Mouse (Mus musculus) embryonic facial prominence, embryonic 11.5 days (tissue): ENCODE measurements around the gene Gm20388. TPM values are rescaled to one million over a fixed set of nuclear protein-coding genes. Genes with fewer than 3 reads are reported as not detected.
A peak's percentile ranks its signal among the peaks of the same experiment; 100 is the strongest.

Experiments used
- ATAC-seq: fragments of 200-750 bp; cut with Nextera tagmentation; replicated peaks from 2 replicates; pipeline ENCODE4 v1.8.0; 2017; ENCODE audit warnings: low read depth; ENCODE audit not compliant: insufficient number of reproducible peaks, low FRiP score, low TSS enrichment
- DNase-seq: peaks from one replicate; pipeline ENCODE4 v3.0.0-alpha.2; 2015; ENCODE audit warnings: low spot score
- H3K27ac ChIP-seq: fragments of 300-500 bp; sonication (generic); replicated peaks from 2 replicates; pipeline ENCODE4 v1.5.1; 2014; ENCODE audit warnings: mild to moderate bottlenecking, low read depth, low read length, control low read depth
- H3K27me3 ChIP-seq: fragments of 300-500 bp; sonication (generic); 2 replicates; pipeline ENCODE4 v1.6.1; 2014; ENCODE audit warnings: mild to moderate bottlenecking, low read length, moderate library complexity, mixed read lengths; ENCODE audit not compliant: control insufficient read depth, insufficient read depth
- H3K36me3 ChIP-seq: fragments of 300-500 bp; sonication (generic); replicated peaks from 2 replicates; pipeline ENCODE4 v1.6.1; 2014; ENCODE audit warnings: low read depth, mild to moderate bottlenecking, low read length, moderate library complexity, mixed read lengths; ENCODE audit not compliant: control insufficient read depth, insufficient read depth
- H3K4me1 ChIP-seq: fragments of 300-500 bp; sonication (generic); 2 replicates; pipeline ENCODE4 v1.6.1; 2014; ENCODE audit warnings: low read length, mixed read lengths; ENCODE audit not compliant: control insufficient read depth, insufficient read depth
- H3K4me2 ChIP-seq: fragments of 300-500 bp; sonication (generic); 2 replicates; pipeline ENCODE4 v1.6.1; 2014; ENCODE audit warnings: low read depth, mild to moderate bottlenecking, control low read depth, low read length, moderate library complexity
- H3K4me3 ChIP-seq: fragments of 300-500 bp; sonication (generic); 2 replicates; pipeline ENCODE4 v1.5.1; 2014; ENCODE audit warnings: low read depth, low read length, control low read depth
- H3K9ac ChIP-seq: fragments of 300-500 bp; sonication (generic); replicated peaks from 2 replicates; pipeline ENCODE4 v1.6.1; 2014; ENCODE audit warnings: mild to moderate bottlenecking, control low read depth, low read length
- H3K9me3 ChIP-seq: fragments of 300-500 bp; sonication (generic); replicated peaks from 2 replicates; pipeline ENCODE4 v1.6.1; 2016; ENCODE audit warnings: mild to moderate bottlenecking, low read length, inconsistent platforms, mixed read lengths; ENCODE audit not compliant: control insufficient read depth
- WGBS: fragments of 180-500 bp; shearing (Covaris S2); extraction: QIAGEN DNeasy Blood & Tissue Kit; methylation state at CpG from one replicate; pipeline ENCODE4 v1.1.7; 2014; 5-methylcytosine and 5-hydroxymethylcytosine counted together
- polyA plus RNA-seq: library from polyadenylated mRNA; unstranded; fragments of >200 nt; fragmentation: Nextera tagmentation; extraction: Ambion mirVana; gene quantifications from 2 replicates; pipeline ENCODE4 v1.2.1, GENCODE M21; 2014

Gene Gm20388
- polyA plus RNA-seq, 1 experiment from 2014 or later, result 3.1 TPM

GRCm38 (mm10) chr8:122656056-122656999 lies 2745.7 kb downstream of the Gm20388 start:
- no peak for ATAC-seq
- H3K27me3 ChIP-seq, result no peaks in the 10 kb centered on the region
- WGBS, result 84% methylated on average over 13 of the region's 13 CpGs

GRCm38 (mm10) chr8:122658149-122658806 lies 2747.6 kb downstream of the Gm20388 start:
- WGBS, result 24% methylated on average over 10 of the region's 10 CpGs
- H3K9ac ChIP-seq, result no peak overlapping the region
- no peaks in the 10 kb centered on the region for H3K27me3 ChIP-seq
- no peak overlapping the region for H3K4me3 ChIP-seq
- H3K27ac ChIP-seq, result peak overlapping the region; percentile 66
- no peak overlapping the region for H3K4me2 ChIP-seq
- DNase-seq, result peak; percentile 93
- ATAC-seq, result peak; percentile 66
- no peaks in the 10 kb centered on the region for H3K9me3 ChIP-seq
- H3K36me3 ChIP-seq, result no peaks in the 10 kb centered on the region
- peaks cover 14% of the 10 kb centered on the region for H3K4me1 ChIP-seq

More at GRCm38 (mm10) chr8:122656056-122656999, 2745.7 kb downstream of the Gm20388 start:
- DNase-seq, result no peak
- no peaks in the 10 kb centered on the region for H3K9me3 ChIP-seq
- H3K4me1 ChIP-seq, result peaks cover 7% of the 10 kb centered on the region
- no peaks in the 10 kb centered on the region for H3K36me3 ChIP-seq
- no peak overlapping the region for H3K4me2 ChIP-seq
- no peak overlapping the region for H3K27ac ChIP-seq
- H3K9ac ChIP-seq, result no peak overlapping the region
- H3K4me3 ChIP-seq, result no peak overlapping the region

- Histone ChIP-seq H3K4me2 (peak overlapping the region; percentile 20; the same call in 1 of the 2 replicates), H3K9ac (peak overlapping the region; percentile 18; the same call in 1 of the 2 replicates), H3K9me3 (no peaks in the 10 kb centered on the region), H3K27ac (peak overlapping the region; percentile 82), H3K4me3 (no peak overlapping the region), H3K27me3 (no peaks in the 10 kb centered on the region), H3K36me3 (no peaks in the 10 kb centered on the region), H3K4me1 (peaks cover 14% of the 10 kb centered on the region)
- ATAC-seq (no peak), DNase-seq (peak; percentile 76)
- WGBS, result 24% methylated on average over 9 of the region's 9 CpGs
These were observed 2748.1 kb downstream of the Gm20388 start for GRCm38 (mm10) chr8:122658807-122659160.

DNA sequence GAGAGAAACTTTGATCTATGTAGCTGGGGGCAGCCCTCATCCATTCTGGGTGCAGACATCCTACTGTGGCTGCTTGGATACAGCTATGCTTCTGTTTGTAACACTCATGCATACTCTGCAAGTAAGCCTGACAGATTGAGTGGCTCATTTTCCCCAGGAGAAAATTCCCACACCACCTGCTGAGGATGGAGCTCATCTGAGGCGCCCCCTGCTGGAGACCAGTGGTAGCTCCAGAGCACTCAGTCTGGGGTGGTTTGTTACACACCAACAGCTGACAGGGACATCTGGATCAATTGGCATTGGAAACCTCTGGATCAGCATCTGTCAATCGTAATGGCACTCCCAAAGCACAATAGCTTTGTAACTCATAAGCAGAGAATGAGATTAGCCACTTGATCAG lies 2749.4 kb downstream of the Gm20388 start:
- DNase-seq (no peak), ATAC-seq (no peak)
- H3K27ac ChIP-seq, result no peak overlapping the region
- H3K4me3 ChIP-seq, result no peak overlapping the region
- no peaks in the 10 kb centered on the region for H3K36me3 ChIP-seq
- no peak overlapping the region for H3K9ac ChIP-seq
- H3K4me1 ChIP-seq, result peaks cover 17% of the 10 kb centered on the region
- no peaks in the 10 kb centered on the region for H3K9me3 ChIP-seq
- no peak overlapping the region for H3K4me2 ChIP-seq
- WGBS, result 70% methylated on average over 2 of the region's 2 CpGs
- no peaks in the 10 kb centered on the region for H3K27me3 ChIP-seq

DNA sequence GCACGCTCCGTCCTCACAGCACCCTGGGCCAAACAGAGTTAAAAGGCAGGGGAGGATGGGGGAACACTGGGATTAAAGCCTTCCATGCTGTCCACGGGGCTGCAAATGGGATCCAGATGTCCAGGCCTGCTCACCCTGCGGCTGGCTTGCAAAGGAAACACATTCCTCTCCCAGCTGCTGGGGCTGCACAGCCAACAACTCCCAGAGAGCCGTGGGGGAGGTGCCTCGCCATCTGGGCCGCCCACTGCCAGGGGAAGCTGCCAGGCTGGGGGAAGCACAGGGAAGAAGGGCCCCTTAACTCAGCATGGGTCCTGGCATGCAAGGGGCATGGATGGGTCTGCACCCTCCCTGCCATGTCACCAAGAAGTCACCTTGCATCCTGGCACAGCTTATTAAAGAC lies 2750.5 kb downstream of the Gm20388 start:
- Histone ChIP-seq H3K4me1 (peaks cover 24% of the 10 kb centered on the region), H3K36me3 (no peaks in the 10 kb centered on the region), H3K4me3 (no peak overlapping the region), H3K27me3 (no peaks in the 10 kb centered on the region), H3K4me2 (peak overlapping the region; percentile 22), H3K27ac (peak overlapping the region; percentile 66), H3K9me3 (no peaks in the 10 kb centered on the region), H3K9ac (no peak overlapping the region)
- DNase-seq (peak; percentile 94), ATAC-seq (peak; percentile 51)
- WGBS, result 24% methylated on average over 7 of the region's 7 CpGs

DNA sequence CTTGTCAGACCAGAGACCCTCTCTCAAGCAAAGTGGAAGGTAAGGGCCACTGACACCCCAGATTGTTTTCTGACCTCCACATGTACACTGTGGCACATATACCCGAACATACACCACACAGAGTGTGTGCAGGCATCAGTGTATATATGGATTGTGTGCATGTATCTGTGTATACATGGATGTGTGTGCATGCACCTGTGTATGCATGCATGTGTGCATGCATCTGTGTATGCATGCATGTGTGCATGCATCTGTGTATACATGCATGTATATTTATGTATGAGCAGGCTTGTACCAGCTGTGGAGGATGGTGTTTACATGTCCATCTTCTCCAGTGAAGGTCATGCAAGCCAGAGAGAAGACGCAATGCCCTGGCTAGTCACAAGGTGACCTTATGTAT lies 2751.3 kb downstream of the Gm20388 start:
- no peak for DNase-seq

DNA sequence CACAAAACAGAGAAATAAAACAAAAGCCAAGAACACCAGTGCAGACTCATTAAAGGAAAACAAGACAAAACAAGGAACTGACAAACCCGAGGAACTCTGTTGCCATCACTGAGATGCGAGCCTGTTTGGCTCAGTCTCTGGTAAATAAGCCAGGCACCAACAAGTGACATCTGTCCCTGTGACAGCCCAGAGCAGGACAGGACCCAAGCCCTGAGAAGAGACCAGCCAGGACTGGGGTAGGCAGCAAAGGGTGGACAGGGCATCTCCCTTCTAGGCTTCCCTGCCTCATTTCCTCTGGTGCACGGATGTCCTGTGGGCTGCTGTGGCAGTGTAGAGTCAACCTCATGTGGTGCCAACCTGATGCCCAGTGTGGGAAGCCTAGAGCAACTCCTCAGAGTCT lies 2752.5 kb downstream of the Gm20388 start:
- no peak for DNase-seq
- no peak overlapping the region for H3K4me3 ChIP-seq
- H3K4me2 ChIP-seq, result no peak overlapping the region
- H3K4me1 ChIP-seq, result peaks cover 30% of the 10 kb centered on the region
- no peaks in the 10 kb centered on the region for H3K36me3 ChIP-seq
- H3K27me3 ChIP-seq, result no peaks in the 10 kb centered on the region; the same call in 1 of the 2 replicates
- ATAC-seq, result no peak
- 83% methylated on average over 3 of the region's 3 CpGs for WGBS
- no peak overlapping the region for H3K27ac ChIP-seq
- no peak overlapping the region; the same call in 1 of the 2 replicates for H3K9ac ChIP-seq
- no peaks in the 10 kb centered on the region for H3K9me3 ChIP-seq

More for the DNA sequence above, 2751.3 kb downstream of the Gm20388 start:
- no peak overlapping the region for H3K27ac ChIP-seq
- peaks cover 29% of the 10 kb centered on the region for H3K4me1 ChIP-seq
- ATAC-seq, result no peak
- H3K4me2 ChIP-seq, result no peak overlapping the region
- H3K9me3 ChIP-seq, result no peaks in the 10 kb centered on the region
- no peaks in the 10 kb centered on the region for H3K36me3 ChIP-seq
- H3K4me3 ChIP-seq, result no peak overlapping the region
- WGBS, result 65% methylated on average over 2 of the region's 2 CpGs
- no peaks in the 10 kb centered on the region for H3K27me3 ChIP-seq
- no peak overlapping the region for H3K9ac ChIP-seq

GRCm38 (mm10) chr8:122663670-122664069 lies 2753.0 kb downstream of the Gm20388 start:
- Histone ChIP-seq H3K27me3 (no peaks in the 10 kb centered on the region; the same call in 1 of the 2 replicates), H3K4me3 (no peak overlapping the region), H3K9me3 (no peaks in the 10 kb centered on the region), H3K27ac (no peak overlapping the region), H3K4me2 (no peak overlapping the region), H3K9ac (no peak overlapping the region; the same call in 1 of the 2 replicates), H3K4me1 (peaks cover 30% of the 10 kb centered on the region), H3K36me3 (no peaks in the 10 kb centered on the region)
- ATAC-seq (no peak), DNase-seq (no peak)
- WGBS, result 66% methylated on average over 5 of the region's 5 CpGs
